In genomic region chr5:103779836-103780235, GRCm38 (mm10) we compare ENCODE assay signal across 13 mouse cellular contexts.
DNase-seq lines count a peak whose midpoint lies in the region; ATAC-seq and TF ChIP-seq lines count a peak whose summit lies in the region.
"Had no signal": no experiment of that assay in that cellular context is flagged by ENCODE, and none has a peak within 500 bp of the region (broad histone marks: within the 10 kb centered on the region; RNA-seq: fewer than 3 reads in every experiment).

No protein-coding gene starts in this region.

- H3K4me2 ChIP-seq in midbrain, postnatal 0 days (ENCODE audit: low read depth, low read length, poor library complexity, severe bottlenecking), result no peak overlapping the region
- no peak overlapping the region for H3K4me2 ChIP-seq in midbrain, embryonic 13.5 days (replicated peaks)
- H3K4me2 ChIP-seq: lung, embryonic 14.5 days had no signal

- 0 out of 2 replicates have a peak overlapping the region, but pooled peaks have one; percentile 8 for H3K9ac ChIP-seq in midbrain, postnatal 0 days (replicated peaks; ENCODE audit: low read length, poor library complexity, severe bottlenecking)
- H3K9ac ChIP-seq in midbrain, embryonic 13.5 days (replicated peaks), result no peak overlapping the region
- H3K9ac ChIP-seq: limb, embryonic 12.5 days; lung, embryonic 14.5 days had no signal

- peaks cover 73% of the 10 kb centered on the region for H3K4me1 ChIP-seq in kidney, adult 2 months (ENCODE audit: control insufficient read depth, insufficient read depth, low read length)
- peaks cover 19% of the 10 kb centered on the region for H3K4me1 ChIP-seq in midbrain, postnatal 0 days (ENCODE audit: insufficient read depth, low read length)
- peaks cover 52% of the 10 kb centered on the region for H3K4me1 ChIP-seq in midbrain, embryonic 13.5 days (replicated peaks)

- H3K36me3 ChIP-seq in kidney, adult 2 months (ENCODE audit: control insufficient read depth, insufficient read depth, low read length), result no peaks in the 10 kb centered on the region
- H3K36me3 ChIP-seq in midbrain, postnatal 0 days (ENCODE audit: insufficient read depth, low read length), result no peaks in the 10 kb centered on the region
- peaks cover 6% of the 10 kb centered on the region; the same call in 1 of the 2 replicates for H3K36me3 ChIP-seq in midbrain, embryonic 13.5 days
- H3K36me3 ChIP-seq in splenic B cell, adult 2 months (ENCODE audit: control insufficient read depth, insufficient read depth, low read length, poor library complexity, severe bottlenecking), result peaks cover 11% of the 10 kb centered on the region

- 43% methylated on average over 10 of the region's 10 CpGs for WGBS in kidney, adult 2 months
- 28% methylated on average over 10 of the region's 10 CpGs for WGBS in midbrain, postnatal 0 days
- 15% methylated on average over 10 of the region's 10 CpGs for whole genome bisulfite sequencing in midbrain, embryonic 13.5 days

- peak overlapping the region; percentile 37 for H3K27ac ChIP-seq in kidney, adult 2 months (ENCODE audit: insufficient read depth, low read depth, low read length)
- no peak overlapping the region for H3K27ac ChIP-seq in midbrain, postnatal 0 days (ENCODE audit: low read depth, low read length)
- no peak overlapping the region for H3K27ac ChIP-seq in midbrain, embryonic 13.5 days

- ATAC-seq in midbrain, postnatal 0 days (ENCODE audit: low FRiP score), result no peak
- no peak for ATAC-seq in midbrain, embryonic 13.5 days

- no peak overlapping the region for H3K4me3 ChIP-seq in kidney, adult 2 months (ENCODE audit: insufficient read depth, low read depth, low read length)
- no peak overlapping the region for H3K4me3 ChIP-seq in midbrain, postnatal 0 days (ENCODE audit: low read depth, low read length)
- no peak overlapping the region for H3K4me3 ChIP-seq in midbrain, embryonic 13.5 days (replicated peaks)
- H3K4me3 ChIP-seq: heart, embryonic 10.5 days; limb, embryonic 12.5 days had no signal

- no peaks in the 10 kb centered on the region for H3K9me3 ChIP-seq in midbrain, postnatal 0 days (ENCODE audit: low read length)
- H3K9me3 ChIP-seq in midbrain, embryonic 13.5 days, result no peaks in the 10 kb centered on the region
- H3K9me3 ChIP-seq: heart, embryonic 10.5 days; limb, embryonic 12.5 days had no signal

- peak; percentile 38 for DNase-seq in embryo, embryonic 9.5 days (ENCODE audit: extremely low spot score)
- DNase-seq in embryo, embryonic 10.5 days (ENCODE audit: low spot score), result no peak
- no peak for DNase-seq in kidney, adult 2 months
- no peak for DNase-seq in kidney, postnatal 14 days
- DNase-seq in midbrain, postnatal 0 days (ENCODE audit: low spot score), result no peak
- peak; percentile 50 for DNase-seq in splenic B cell, adult 2 months (ENCODE audit: low read depth, low spot score)
- DNase-seq in cerebellum, postnatal 14 days, result no peak
- DNase-seq: cerebellum, adult 11-12 months; kidney, adult 9 months; lung, embryonic 14.5 days had no signal

- TF ChIP-seq CTCF in kidney, adult 2 months (conservative IDR thresholded peaks at IDR 0.05; ENCODE audit: insufficient read depth, insufficient read length, low read depth, low read length), result no peak
- TF ChIP-seq CTCF in midbrain, postnatal 0 days (IDR thresholded peaks at IDR 0.05), result no peak

- TF ChIP-seq POLR2A in kidney, adult 2 months (IDR thresholded peaks at IDR 0.05; ENCODE audit: low read depth, low read length), result no peak

- H3K27me3 ChIP-seq in kidney, adult 2 months (replicated peaks; ENCODE audit: control insufficient read depth, insufficient read depth, low read length), result no peaks in the 10 kb centered on the region
- H3K27me3 ChIP-seq in midbrain, postnatal 0 days (ENCODE audit: insufficient read depth, low read length), result no peaks in the 10 kb centered on the region
- no peaks in the 10 kb centered on the region; the same call in 1 of the 2 replicates for H3K27me3 ChIP-seq in midbrain, embryonic 13.5 days
- no peaks in the 10 kb centered on the region for H3K27me3 ChIP-seq in splenic B cell, adult 2 months (ENCODE audit: control insufficient read depth, insufficient read depth, low read length, poor library complexity, severe bottlenecking)
- H3K27me3 ChIP-seq: limb, embryonic 12.5 days had no signal

Comparison
In these comparisons a context has a peak if more than half of its experiments do, and no peak if none do; other contexts are left out.
1. DNase-seq: peak in embryo, embryonic 9.5 days (single experiment) and splenic B cell, adult 2 months (single experiment); none in embryo, embryonic 10.5 days (single experiment), kidney, adult 2 months (single experiment), kidney, postnatal 14 days (single experiment), midbrain, postnatal 0 days (single experiment) and cerebellum, postnatal 14 days (0 of 2).